Mouse (Mus musculus) NIH3T3 (cell line): ENCODE data around the gene Ptpn13.

ENCODE experiments used
- DNase-seq: peaks from one replicate; pipeline ENCODE4 v3.0.0-alpha.2; 2012; ENCODE audit warnings: low read depth

Ptpn13 gene

GRCm38 (mm10) chr5:103424678-103425319 is at the start of gene Ptpn13:
Gene Ptpn13, plus strand, starts transcription at chr5:103425192.
- peak; percentile 76 for DNase-seq

GRCm38 (mm10) chr5:103375226-103375625 is 49.8 kb upstream of the Ptpn13 start:
- DNase-seq, result no peak

- peak; percentile 56 for DNase-seq
Observed at GRCm38 (mm10) chr5:103376354-103377295, 48.4 kb upstream of the Ptpn13 start.

GRCm38 (mm10) chr5:103377493-103378130 is 47.4 kb upstream of the Ptpn13 start:
- peak; percentile 4 for DNase-seq

GRCm38 (mm10) chr5:103380785-103381527 is 44.0 kb upstream of the Ptpn13 start:
- DNase-seq, result no peak

GRCm38 (mm10) chr5:103382951-103383350 is 42.0 kb upstream of the Ptpn13 start:
- no peak for DNase-seq

- DNase-seq, result no peak
Observed at GRCm38 (mm10) chr5:103384021-103384420, 41.0 kb upstream of the Ptpn13 start.

- no peak for DNase-seq
Observed at GRCm38 (mm10) chr5:103387540-103388026, 37.4 kb upstream of the Ptpn13 start.

- DNase-seq, result no peak
Observed at GRCm38 (mm10) chr5:103389415-103389814, 35.6 kb upstream of the Ptpn13 start.

- no peak for DNase-seq
Observed at GRCm38 (mm10) chr5:103393220-103393619, 31.8 kb upstream of the Ptpn13 start.

- DNase-seq, result no peak
Observed at GRCm38 (mm10) chr5:103393752-103394151, 31.2 kb upstream of the Ptpn13 start.

- no peak for DNase-seq
Observed at GRCm38 (mm10) chr5:103395683-103396082, 29.3 kb upstream of the Ptpn13 start.

- DNase-seq, result no peak
Observed at GRCm38 (mm10) chr5:103397429-103397828, 27.6 kb upstream of the Ptpn13 start.

- no peak for DNase-seq
Observed at GRCm38 (mm10) chr5:103404213-103404968, 20.6 kb upstream of the Ptpn13 start.

- DNase-seq, result no peak
Observed at GRCm38 (mm10) chr5:103405921-103406320, 19.1 kb upstream of the Ptpn13 start.

GRCm38 (mm10) chr5:103412020-103412747 is 12.8 kb upstream of the Ptpn13 start:
- no peak for DNase-seq

GRCm38 (mm10) chr5:103414542-103414941 is 10.4 kb upstream of the Ptpn13 start:
- DNase-seq, result no peak

- no peak for DNase-seq
Observed at GRCm38 (mm10) chr5:103418009-103418408, 7.0 kb upstream of the Ptpn13 start.

GRCm38 (mm10) chr5:103418886-103419285 is 6.1 kb upstream of the Ptpn13 start:
- DNase-seq, result no peak

- DNase-seq, result no peak
Observed at GRCm38 (mm10) chr5:103420568-103420967, 4.4 kb upstream of the Ptpn13 start.
